In genomic region chr17:68607691-68608090, GRCm38 (mm10) we compare ENCODE assay signal across 9 mouse cellular contexts.
DNase-seq lines count a peak whose midpoint lies in the region; ATAC-seq lines count a peak whose summit lies in the region.
"Had no signal": no experiment of that assay in that cellular context is flagged by ENCODE, and none has a peak within 500 bp of the region (broad histone marks: within the 10 kb centered on the region; RNA-seq: fewer than 3 reads in every experiment).

No protein-coding gene starts in this region.

- no peak overlapping the region for H3K4me2 ChIP-seq in hindbrain, embryonic 14.5 days (replicated peaks)
- H3K4me2 ChIP-seq in hindbrain, embryonic 13.5 days: no peak overlapping the region
- H3K4me2 ChIP-seq: lung, embryonic 15.5 days had no signal

- H3K9ac ChIP-seq in hindbrain, embryonic 14.5 days: no peak overlapping the region
- no peak overlapping the region for H3K9ac ChIP-seq in hindbrain, embryonic 13.5 days
- H3K9ac ChIP-seq: lung, embryonic 15.5 days had no signal

- H3K27me3 ChIP-seq in hindbrain, embryonic 14.5 days (ENCODE audit: control insufficient read depth, insufficient read depth, low read length): no peaks in the 10 kb centered on the region
- no peaks in the 10 kb centered on the region for H3K27me3 ChIP-seq in hindbrain, embryonic 13.5 days
- H3K27me3 ChIP-seq: lung, embryonic 15.5 days had no signal

- DNase-seq in hindbrain, embryonic 14.5 days (ENCODE audit: low spot score): peak; percentile 57
- peak; percentile 28 for DNase-seq in urinary bladder, postnatal 14 days (ENCODE audit: low spot score)
- no peak for DNase-seq in urinary bladder, postnatal 10 days (ENCODE audit: low spot score)
- DNase-seq in hindlimb bud, embryonic 11.5 days (ENCODE audit: extremely low spot score, low read depth, low spot score): peak; percentile 44
- DNase-seq in spleen, postnatal 10 days (ENCODE audit: low spot score in 2 of 2): no peak
- no peak for DNase-seq in layer of hippocampus, postnatal 14 days (ENCODE audit: low spot score in 2 of 2)

- WGBS in hindbrain, embryonic 14.5 days: 65% methylated on average over 6 of the region's 6 CpGs
- WGBS in hindbrain, embryonic 13.5 days: 56% methylated on average over 6 of the region's 6 CpGs

- no peaks in the 10 kb centered on the region for H3K9me3 ChIP-seq in hindbrain, embryonic 14.5 days (ENCODE audit: control insufficient read depth, low read length)
- no peaks in the 10 kb centered on the region for H3K9me3 ChIP-seq in hindbrain, embryonic 13.5 days
- H3K9me3 ChIP-seq: lung, embryonic 15.5 days had no signal

- H3K4me3 ChIP-seq in hindbrain, embryonic 14.5 days (replicated peaks; ENCODE audit: low read length): no peak overlapping the region
- H3K4me3 ChIP-seq in hindbrain, embryonic 13.5 days: no peak overlapping the region
- H3K4me3 ChIP-seq: lung, embryonic 15.5 days had no signal

- no peaks in the 10 kb centered on the region for H3K36me3 ChIP-seq in hindbrain, embryonic 14.5 days (replicated peaks; ENCODE audit: control insufficient read depth, insufficient read depth)
- H3K36me3 ChIP-seq in hindbrain, embryonic 13.5 days: no peaks in the 10 kb centered on the region
- H3K36me3 ChIP-seq: G1E; lung, embryonic 15.5 days had no signal

- no peak for ATAC-seq in hindbrain, embryonic 14.5 days (ENCODE audit: low FRiP score)
- ATAC-seq in hindbrain, embryonic 13.5 days (ENCODE audit: low FRiP score): no peak

- H3K4me1 ChIP-seq in hindbrain, embryonic 14.5 days (replicated peaks; ENCODE audit: control insufficient read depth, insufficient read depth, low read length): no peaks in the 10 kb centered on the region
- H3K4me1 ChIP-seq in hindbrain, embryonic 13.5 days (replicated peaks): peaks cover 9% of the 10 kb centered on the region
- H3K4me1 ChIP-seq: lung, embryonic 15.5 days had no signal

- no peak overlapping the region for H3K27ac ChIP-seq in hindbrain, embryonic 14.5 days
- no peak overlapping the region for H3K27ac ChIP-seq in hindbrain, embryonic 13.5 days
- H3K27ac ChIP-seq: lung, embryonic 15.5 days had no signal

Comparison
In these comparisons a context has a peak if more than half of its experiments do, and no peak if none do; other contexts are left out.
1. DNase-seq: peak in hindbrain, embryonic 14.5 days (single experiment), urinary bladder, postnatal 14 days (single experiment) and hindlimb bud, embryonic 11.5 days (single experiment); none in urinary bladder, postnatal 10 days (single experiment), spleen, postnatal 10 days (0 of 2) and layer of hippocampus, postnatal 14 days (0 of 2).